Mouse (Mus musculus) megakaryocyte progenitor cell, adult 5-6 weeks (primary cell): Measurements from ENCODE around the gene Atp13a1. TPM values are rescaled to one million over a fixed set of nuclear protein-coding genes. Genes with fewer than 3 reads are reported as not detected.

Source experiments
- ATAC-seq: replicated peaks from 2 replicates; pipeline ENCODE4 v1.8.0; 2016; ENCODE audit warnings: mild to moderate bottlenecking, moderate TSS enrichment, inconsistent platforms; ENCODE audit not compliant: poor library complexity
- total RNA-seq, 2 experiments: library from RNA; stranded (forward) in 1 of 2; stranded (reverse) in 1 of 2; fragments of 157-497, 149-512 nt in 1 of 2; fragments of 200-1000 nt in 1 of 2; gene quantifications; 2 replicates each; pipeline versions ENCODE4 v1.2.3 to v1.2.4; 2015 to 2017

Gene Atp13a1
- total RNA-seq, 2 experiments from 2014 or later, result 17.8 to 24.8 TPM

DNA sequence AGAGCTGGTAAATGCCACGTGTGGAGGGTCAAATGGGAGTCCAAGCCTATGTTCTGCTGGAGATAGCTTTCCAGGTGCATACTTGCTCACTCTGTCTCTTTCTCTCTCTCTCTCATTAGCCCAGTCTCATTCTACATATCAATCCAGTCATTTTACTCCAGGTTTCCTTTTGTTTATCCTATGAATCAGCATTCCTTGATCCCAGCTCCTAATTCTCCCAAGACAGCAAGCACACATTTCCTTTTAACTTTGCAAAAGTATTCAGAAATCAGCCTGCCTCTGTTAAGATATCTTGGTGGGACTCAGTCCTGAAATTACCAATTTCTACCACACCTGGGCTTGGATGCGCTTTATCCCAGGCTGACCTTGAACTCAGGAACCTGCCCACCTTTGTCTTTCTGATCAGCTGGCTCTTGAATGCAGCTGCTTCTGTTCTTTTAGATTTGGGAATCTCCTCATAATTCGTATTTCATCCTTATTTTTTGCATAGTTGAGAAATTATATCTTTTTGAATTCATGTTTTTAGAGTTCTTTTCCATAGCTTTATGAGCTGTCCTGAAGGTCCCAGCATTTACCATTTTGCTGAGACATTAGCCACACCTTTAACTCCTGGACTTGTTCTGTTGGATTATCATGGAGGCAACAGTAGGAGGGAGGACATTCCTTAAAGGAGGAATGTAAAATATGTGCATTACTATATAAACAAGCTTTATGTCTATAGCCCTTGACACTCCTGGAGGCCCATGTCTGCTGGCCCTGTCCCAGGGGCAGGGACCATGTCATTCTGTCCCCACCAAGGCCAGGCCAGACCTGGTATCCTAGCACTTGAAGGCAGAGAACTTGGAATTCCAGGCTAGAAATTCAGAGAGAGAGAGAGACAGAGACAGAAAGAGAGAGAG is 56.5 kb downstream of the Atp13a1 start:
- no peak for ATAC-seq

DNA sequence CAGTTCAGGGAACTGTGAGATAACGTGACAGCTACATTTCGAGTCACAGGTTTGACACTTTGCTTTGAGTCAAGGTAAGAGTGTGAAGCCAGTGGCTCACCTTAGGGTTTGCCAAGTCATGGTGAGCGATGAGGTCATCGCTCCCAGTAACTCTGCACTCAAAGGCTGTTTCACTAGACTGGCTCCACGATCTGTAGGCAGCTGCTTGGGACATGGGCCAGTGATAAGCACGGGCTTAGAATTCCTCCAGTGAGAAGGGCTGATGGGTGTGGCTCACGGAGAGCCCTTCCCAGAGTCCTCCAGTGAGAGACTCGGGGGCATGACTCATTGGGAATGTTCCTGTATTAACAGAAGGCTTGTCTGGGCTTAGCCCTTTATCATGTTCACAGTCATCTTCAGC is 58.0 kb downstream of the Atp13a1 start:
- ATAC-seq, result no peak

DNA sequence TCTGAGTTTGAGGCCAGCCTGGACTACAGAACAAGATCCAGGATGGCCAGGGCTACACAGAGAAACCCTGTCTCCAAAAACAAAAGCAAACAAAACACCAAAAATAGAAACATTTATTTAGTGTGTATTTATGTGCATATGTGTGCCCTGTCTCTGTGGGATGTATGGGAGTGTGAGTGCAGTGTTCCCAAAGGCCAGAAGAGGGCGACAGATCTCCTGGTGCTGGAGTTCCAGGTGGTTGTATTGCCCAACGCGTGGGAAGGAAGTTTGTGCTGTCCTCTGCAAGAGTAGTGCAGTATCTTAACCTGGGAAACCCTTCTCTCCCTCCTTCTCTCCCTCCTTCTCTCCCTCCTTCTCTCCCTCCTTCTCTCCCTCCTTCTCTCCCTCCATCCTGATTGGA is 58.9 kb downstream of the Atp13a1 start:
- peak; percentile 93 for ATAC-seq

DNA sequence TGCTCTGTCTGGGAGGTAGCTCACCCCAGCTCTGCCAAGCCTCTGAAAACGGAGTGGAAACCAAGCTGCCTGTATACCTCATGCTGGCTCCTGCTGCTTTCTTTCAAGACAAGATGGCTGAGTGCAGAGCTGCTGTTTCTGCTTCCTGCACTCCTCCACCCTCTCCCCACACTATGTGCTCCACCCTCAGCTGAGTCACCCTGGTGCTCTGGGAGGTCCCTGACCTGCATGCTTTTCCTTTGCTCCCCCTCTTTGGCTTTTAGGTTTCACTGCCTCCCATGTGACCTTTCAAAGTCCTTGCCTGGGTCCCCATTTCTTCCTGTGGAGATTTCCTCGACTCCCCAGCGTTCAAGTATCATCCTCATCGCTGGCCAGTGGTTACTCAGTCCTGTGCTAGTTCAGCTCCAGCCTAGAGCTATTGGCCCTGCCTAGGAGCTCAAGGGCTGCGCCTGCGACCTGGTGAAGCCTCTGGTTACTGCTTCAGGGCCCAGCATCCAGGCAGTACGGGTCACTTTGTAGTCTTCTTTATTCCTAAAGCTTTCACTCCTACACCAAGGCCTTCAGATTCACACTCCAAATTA is 60.1 kb downstream of the Atp13a1 start:
- ATAC-seq, result peak; percentile 37; the same call in 1 of the 2 replicates

DNA sequence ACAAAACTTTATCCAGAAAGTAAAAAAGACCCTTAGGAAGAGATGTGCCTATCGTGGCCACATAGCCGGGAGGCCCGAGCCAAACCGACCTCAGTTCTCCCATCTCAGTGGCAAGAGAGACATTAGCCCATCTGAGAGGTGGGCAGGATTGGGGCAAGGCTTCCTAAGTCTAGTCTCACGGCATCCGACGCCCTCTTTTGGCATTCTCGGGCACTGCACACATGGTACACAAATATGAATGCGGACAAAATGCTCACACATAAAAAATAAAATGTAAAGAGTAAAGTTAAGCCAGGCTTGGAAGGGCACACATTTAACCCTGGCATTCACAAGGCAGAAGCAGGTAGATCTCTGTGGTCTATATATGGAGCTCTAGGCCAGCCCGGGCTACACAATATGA is 62.9 kb downstream of the Atp13a1 start:
- no peak for ATAC-seq

Other genes with a start within 250 kb of the Atp13a1 start
- 26.2 and 28.0 TPM in 2 replicates for gene Zfp868, start 165.6 kb upstream of the Atp13a1 start, total RNA-seq (2015)
- 12.4 and 15.5 TPM in 2 replicates for gene Zfp868, start 165.6 kb upstream of the Atp13a1 start, total RNA-seq (2017)
- gene Zfp964, start 136.7 kb upstream of the Atp13a1 start, total RNA-seq (2015), result 0.29 TPM in 1 of 2 replicates, not detected in the other
- gene Zfp964, start 136.7 kb upstream of the Atp13a1 start, total RNA-seq (2017), result 0.04 and 0.24 TPM in 2 replicates
- gene Zfp869, start 80.4 kb upstream of the Atp13a1 start, total RNA-seq (2015), result 21.3 and 25.2 TPM in 2 replicates
- 23.5 and 33.6 TPM in 2 replicates for gene Zfp869, start 80.4 kb upstream of the Atp13a1 start, total RNA-seq (2017)
- 4.3 and 4.5 TPM in 2 replicates for gene Zfp963, start 41.2 kb upstream of the Atp13a1 start, total RNA-seq (2015)
- 3.7 and 7.5 TPM in 2 replicates for gene Zfp963, start 41.2 kb upstream of the Atp13a1 start, total RNA-seq (2017)
- gene Gm20422, start 16.3 kb upstream of the Atp13a1 start, total RNA-seq (2015), result not detected in 2 replicates
- gene Gm20422, start 16.3 kb upstream of the Atp13a1 start, total RNA-seq (2017), result 0.29 TPM in 1 of 2 replicates, not detected in the other
- 17.6 and 18.7 TPM in 2 replicates for gene Zfp866, start within 50 bp of the Atp13a1 start, total RNA-seq (2015)
- 17.8 and 28.2 TPM in 2 replicates for gene Zfp866, start within 50 bp of the Atp13a1 start, total RNA-seq (2017)
- gene Gmip, start 17.5 kb downstream of the Atp13a1 start, total RNA-seq (2015), result 17.5 and 27.6 TPM in 2 replicates
- gene Gmip, start 17.5 kb downstream of the Atp13a1 start, total RNA-seq (2017), result 34.3 and 39.6 TPM in 2 replicates
- gene Lpar2, start 31.3 kb downstream of the Atp13a1 start, total RNA-seq (2015), result 6.8 and 8.5 TPM in 2 replicates
- 1.3 and 1.6 TPM in 2 replicates for gene Lpar2, start 31.3 kb downstream of the Atp13a1 start, total RNA-seq (2017)
- 6.8 and 10.2 TPM in 2 replicates for gene Pbx4, start 41.3 kb downstream of the Atp13a1 start, total RNA-seq (2015)
- gene Pbx4, start 41.3 kb downstream of the Atp13a1 start, total RNA-seq (2017), result 13.3 and 15.0 TPM in 2 replicates
- not detected in 2 replicates for gene Cilp2, start 96.5 kb downstream of the Atp13a1 start, total RNA-seq (2015)
- gene Cilp2, start 96.5 kb downstream of the Atp13a1 start, total RNA-seq (2017), result not detected in 2 replicates
- 0.49 and 0.52 TPM in 2 replicates for gene Tssk6, start 111.0 kb downstream of the Atp13a1 start, total RNA-seq (2015)
- 0.08 and 0.57 TPM in 2 replicates for gene Tssk6, start 111.0 kb downstream of the Atp13a1 start, total RNA-seq (2017)
- 48.2 and 51.8 TPM in 2 replicates for gene Ndufa13, start 111.4 kb downstream of the Atp13a1 start, total RNA-seq (2015)
- gene Ndufa13, start 111.4 kb downstream of the Atp13a1 start, total RNA-seq (2017), result 99.5 and 114 TPM in 2 replicates
- not detected in 2 replicates for gene Yjefn3, start 111.5 kb downstream of the Atp13a1 start, total RNA-seq (2015)
- gene Yjefn3, start 111.5 kb downstream of the Atp13a1 start, total RNA-seq (2017), result 0.37 TPM in 1 of 2 replicates, not detected in the other
- gene Gatad2a, start 205.2 kb downstream of the Atp13a1 start, total RNA-seq (2015), result 71.4 and 75.1 TPM in 2 replicates
- 54.0 and 68.3 TPM in 2 replicates for gene Gatad2a, start 205.2 kb downstream of the Atp13a1 start, total RNA-seq (2017)